Mouse (Mus musculus) right cerebral cortex, postnatal 25 days (tissue): ENCODE results near the gene Prkar2b.
"Not testable (repeated sequence)": the region's sequence is repeated elsewhere in the genome, so short reads cannot be mapped to it uniquely, and the experiment has no call there.

ENCODE experiments used
- DNase-seq: peaks from one replicate; pipeline ENCODE4 v3.0.0; 2022

Prkar2b gene

GRCm38 (mm10) chr12:32059707-32060106, 1.4 kb downstream of the Prkar2b start:
- peak; percentile 32 for DNase-seq

- no peak for DNase-seq
Observed at GRCm38 (mm10) chr12:32059135-32059534, 2.0 kb downstream of the Prkar2b start.

DNA sequence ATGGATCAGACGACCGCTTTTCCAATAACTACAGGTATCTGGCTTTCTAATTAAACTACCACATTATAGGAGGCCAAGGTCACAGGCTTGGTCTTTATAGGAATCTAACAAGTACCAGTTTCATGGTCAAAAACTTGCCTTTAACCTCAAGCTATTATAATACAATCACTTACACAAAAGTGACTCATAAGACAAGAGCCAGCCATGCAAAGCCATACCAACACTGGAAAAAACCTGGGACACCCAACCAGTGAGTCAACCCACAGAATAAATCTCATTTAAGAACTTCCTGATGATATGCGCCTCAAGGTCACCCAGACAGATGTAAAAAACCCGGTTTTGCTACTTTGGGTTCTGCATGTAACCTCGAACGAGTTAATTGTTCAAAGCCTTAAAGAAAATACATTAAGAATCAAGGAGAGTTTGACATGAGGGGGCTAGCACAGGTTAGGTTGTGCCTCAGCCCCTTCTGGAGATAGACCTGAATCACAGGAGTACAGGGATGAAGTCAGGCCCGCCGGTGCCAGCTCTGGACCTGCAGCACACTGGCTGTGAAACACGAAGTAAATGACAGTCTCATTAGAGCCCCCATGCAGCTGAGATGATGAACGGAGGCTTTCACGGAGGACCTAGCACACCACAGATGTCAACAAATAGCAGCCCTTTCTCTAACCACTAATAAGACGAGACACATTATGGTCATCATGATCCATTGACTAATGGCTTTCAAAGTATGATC, 3.5 kb downstream of the Prkar2b start:
- no peak for DNase-seq

GRCm38 (mm10) chr12:32055797-32056196, 5.3 kb downstream of the Prkar2b start:
- DNase-seq, result no peak

- DNase-seq, result no peak
Observed at GRCm38 (mm10) chr12:32054476-32055166, 6.5 kb downstream of the Prkar2b start.

- DNase-seq, result no peak
Observed at GRCm38 (mm10) chr12:32053637-32054366, 7.3 kb downstream of the Prkar2b start.

DNA sequence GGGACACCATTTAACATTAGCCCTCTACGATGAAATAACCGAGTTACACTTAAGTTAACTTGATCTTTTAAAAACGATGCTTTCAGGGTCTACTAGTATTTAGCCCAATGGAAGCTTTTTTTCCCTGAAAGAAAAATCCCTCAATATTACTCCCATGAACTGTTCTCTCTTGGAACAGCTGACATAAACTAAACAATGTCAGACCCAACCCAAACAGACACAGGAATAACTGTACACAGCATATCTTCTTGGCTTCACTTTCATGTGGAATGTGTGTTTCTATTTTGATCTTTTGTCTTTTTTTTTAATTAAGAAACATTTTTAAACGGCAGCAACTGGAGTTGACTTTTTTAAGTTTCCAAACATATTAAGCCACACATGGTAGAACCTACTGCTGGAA, 8.2 kb downstream of the Prkar2b start:
- DNase-seq, result no peak

DNA sequence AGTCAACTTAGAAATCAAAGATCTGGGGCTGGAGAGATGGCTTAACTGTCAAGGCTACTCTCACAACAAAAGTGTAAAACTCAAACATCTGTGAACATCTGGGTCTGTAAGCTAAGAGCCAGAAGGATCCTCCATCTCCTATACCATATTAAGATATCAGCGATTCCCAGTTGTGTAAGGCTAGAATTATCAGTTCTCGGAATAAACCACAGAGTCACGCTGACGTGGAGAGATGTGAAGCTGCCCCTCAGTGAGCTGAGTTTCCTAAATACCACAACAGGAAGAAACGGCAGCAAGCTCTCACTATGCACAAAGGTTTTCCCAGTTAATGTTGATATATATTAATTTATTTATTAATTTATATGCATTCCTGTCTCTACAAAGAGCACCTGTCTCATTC, 10.9 kb downstream of the Prkar2b start:
- DNase-seq, result no peak

- DNase-seq, result no peak
Observed at GRCm38 (mm10) chr12:32045566-32046330, 15.3 kb downstream of the Prkar2b start.

GRCm38 (mm10) chr12:32044487-32045134, 16.5 kb downstream of the Prkar2b start:
- DNase-seq, result no peak

- no peak for DNase-seq
Observed at GRCm38 (mm10) chr12:32033536-32033935, 27.6 kb downstream of the Prkar2b start.

GRCm38 (mm10) chr12:32032917-32033316, 28.2 kb downstream of the Prkar2b start:
- DNase-seq, result no peak

DNA sequence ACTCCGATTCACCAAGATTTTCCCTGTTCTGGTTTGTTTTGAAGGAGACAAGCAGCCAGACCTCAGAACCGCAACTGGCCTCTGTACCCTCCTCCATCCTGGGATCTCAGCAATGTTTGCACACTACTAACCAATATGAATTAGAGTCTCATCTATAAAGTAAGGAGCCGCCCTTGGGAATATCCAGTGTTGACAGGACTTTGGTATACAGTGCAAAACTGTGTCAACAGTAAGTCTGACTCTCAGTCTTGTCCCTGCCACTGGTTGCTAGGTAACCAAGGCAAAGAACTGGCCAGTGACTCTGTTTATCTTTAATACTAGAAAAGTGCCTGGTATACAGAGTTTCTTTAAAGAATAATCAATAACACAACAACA, 42.7 kb downstream of the Prkar2b start:
- no peak for DNase-seq

DNA sequence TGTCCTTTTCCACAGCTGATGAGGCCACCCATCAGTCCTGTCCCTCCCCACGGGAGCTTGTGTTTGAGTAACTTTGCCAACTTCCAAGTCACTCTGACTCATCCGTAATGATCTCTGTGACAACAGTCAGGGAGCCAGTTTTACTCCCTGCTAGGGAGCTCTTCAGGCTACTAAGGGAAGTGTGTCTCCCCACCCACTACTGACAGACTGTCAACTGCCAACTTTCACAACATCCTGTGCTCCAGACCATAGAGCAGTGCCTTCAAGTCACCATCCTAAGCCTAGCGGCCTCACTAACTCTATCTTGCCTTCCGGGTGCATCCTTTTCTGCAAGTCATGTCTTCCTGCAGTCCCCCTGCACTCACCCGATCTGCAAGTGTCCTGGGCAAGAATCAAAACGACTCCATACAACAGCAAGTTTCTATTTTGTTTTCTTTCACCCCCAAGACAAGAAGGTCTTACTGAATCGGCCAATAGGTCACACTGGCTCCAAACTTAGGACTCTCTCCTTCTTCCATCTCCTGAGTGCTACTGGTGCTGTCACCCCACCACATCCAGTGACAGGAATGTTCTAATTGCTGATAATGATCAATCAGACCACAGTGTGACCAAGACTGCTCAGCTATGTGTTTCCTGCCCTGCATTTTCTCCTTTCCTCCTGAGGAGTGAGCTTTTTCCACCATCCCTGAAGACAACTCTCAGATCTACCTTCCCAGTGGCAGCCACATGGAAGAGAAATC, 43.3 kb downstream of the Prkar2b start:
- DNase-seq, result no peak

DNA sequence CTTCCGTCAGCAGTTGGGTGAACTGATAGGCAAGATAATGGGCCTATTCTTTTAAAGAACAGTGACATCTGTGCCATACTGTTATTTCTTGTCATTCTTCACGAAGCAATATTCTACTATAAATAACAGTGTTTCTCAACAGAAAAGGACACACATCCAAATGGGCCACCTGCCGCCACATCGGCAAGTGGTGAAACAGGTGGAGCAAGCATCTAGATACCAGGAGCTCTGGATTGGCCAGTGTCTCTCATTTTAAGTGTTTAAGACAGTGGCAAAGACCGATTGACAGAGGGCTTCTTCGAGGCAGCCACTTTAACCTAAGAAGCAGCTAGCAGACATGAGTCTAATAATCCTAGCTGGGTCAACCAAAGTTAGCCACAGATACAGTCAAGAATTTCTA, 44.6 kb downstream of the Prkar2b start:
- no peak for DNase-seq

GRCm38 (mm10) chr12:32015268-32015769, 45.8 kb downstream of the Prkar2b start:
- DNase-seq, result peak; percentile 59

GRCm38 (mm10) chr12:32014811-32015210, 46.3 kb downstream of the Prkar2b start:
- DNase-seq, result no peak

DNA sequence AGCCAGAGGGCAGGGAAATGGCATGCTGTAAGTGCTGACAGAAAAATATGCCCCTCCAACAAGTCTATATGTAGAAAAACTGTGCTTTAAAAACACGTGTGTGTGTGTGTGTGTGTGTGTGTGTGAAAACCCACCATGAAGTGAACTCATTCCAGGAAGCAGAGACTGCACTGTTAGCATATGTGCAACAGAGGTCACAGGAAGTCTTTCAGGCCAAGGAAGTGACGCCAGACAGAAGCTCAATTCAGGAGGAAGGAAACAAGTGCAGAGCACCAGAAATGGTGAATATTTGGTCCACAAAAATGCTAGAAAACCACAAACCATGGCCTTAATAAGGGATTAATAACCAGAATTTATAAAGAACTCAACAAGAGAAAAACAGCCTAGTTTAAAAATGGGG, 48.9 kb downstream of the Prkar2b start:
- no peak for DNase-seq

DNA sequence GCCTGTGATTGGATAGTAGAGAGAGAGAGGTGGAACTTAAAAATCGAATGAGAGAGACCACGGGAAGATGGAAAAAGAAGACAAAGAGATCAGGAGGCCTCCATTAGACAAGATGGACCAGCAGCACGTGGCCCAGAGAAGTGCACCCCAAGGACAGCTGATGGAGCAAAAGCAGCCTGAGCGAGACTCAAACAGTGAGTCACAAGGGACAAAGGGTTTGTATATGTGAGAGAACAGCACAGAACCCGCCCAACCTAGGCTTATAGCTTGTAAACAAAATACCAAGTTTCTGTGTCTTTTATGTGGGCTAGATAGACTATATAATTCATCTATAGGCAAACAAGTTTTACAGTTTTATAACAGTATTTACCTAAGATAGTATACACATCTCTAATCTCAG, 50.0 kb downstream of the Prkar2b start:
- no peak for DNase-seq

GRCm38 (mm10) chr12:32009985-32010369, 51.1 kb downstream of the Prkar2b start:
- not testable (repeated sequence) for DNase-seq

DNA sequence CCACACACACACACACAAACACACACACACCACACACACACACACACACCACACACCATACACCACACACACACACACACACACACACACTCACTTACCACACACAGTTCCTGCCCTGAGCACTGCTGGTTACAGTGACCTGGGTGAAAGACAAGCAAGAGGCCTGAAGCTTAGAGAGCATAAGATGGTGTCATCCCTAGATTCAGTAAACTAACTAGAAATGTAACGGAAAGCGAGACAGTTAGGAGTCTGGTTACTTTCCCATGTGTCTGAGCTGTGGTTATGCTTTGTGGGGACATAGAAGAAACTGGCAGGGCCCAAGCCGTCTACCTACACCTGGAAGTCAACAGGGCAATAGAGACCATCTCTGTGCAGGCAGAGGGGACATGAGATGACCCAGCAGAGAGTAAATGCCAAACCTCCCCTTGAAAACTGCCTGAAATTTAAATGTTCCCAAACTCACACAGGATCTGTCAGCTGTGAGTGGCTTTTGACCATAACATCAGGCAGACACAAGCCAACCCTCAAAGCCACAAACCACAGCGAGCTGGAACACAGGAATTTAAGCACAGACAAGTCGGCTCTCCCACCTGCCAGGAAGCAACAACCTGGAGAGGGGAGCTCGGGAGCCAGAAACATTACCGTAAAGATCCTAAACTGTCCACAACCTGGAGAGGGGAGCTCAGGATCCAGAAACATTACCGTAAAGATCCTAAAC, 51.7 kb downstream of the Prkar2b start:
- DNase-seq, result no peak
